Mouse (Mus musculus): ENCODE results near the gene AA986860. TPM values are rescaled to one million over a fixed set of nuclear protein-coding genes. Genes with fewer than 3 reads are reported as not detected.

Gene AA986860
- polyA plus RNA-seq (2014; fragmentation: Nextera tagmentation; extraction: Ambion mirVana) = 55.7 and 61.4 TPM in 2 replicates

DNA sequence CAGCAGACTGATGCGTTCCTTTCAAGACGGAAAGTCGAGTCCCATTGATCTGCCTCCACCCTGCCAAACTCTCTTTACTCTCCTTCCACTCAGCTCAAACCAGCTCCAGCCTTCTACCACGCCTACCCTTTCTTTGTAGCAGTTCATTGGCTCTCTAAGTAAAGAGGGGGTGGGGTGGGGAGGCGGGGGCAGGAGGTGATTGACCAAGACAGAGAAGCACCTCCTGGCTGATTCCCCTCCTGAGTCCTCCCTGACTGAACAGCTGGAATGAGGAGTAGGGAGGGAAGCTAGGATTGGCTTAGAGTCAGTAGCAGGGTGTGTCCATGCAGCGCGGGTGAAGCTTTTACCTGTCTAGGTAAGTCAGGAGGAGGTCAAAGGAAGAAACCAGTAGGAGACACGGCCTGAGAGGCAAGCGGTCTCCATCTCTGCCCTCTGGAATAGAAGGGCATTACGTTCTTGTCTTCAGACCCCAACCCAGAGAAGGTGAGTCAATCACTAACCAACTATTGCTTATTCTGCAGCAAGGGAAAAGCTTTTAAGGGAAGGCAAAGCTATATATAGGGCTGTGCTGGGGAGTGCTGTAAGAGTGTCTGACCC, at the start of gene AA986860:
AA986860 (plus strand) TSS at position 236 of the 597 bp plus-strand sequence.
- no peaks in the 10 kb centered on the region for H3K27me3 ChIP-seq (replicated peaks; ENCODE audit: control insufficient read depth, insufficient read depth, low read length)
- H3K27ac ChIP-seq (ENCODE audit: low read depth) = peak within 1 kb of the TSS; percentile 62; the same call in 1 of the 2 replicates
- H3K36me3 ChIP-seq (ENCODE audit: control insufficient read depth, insufficient read depth, low read length) = no peaks in the 10 kb centered on the region
- H3K4me2 ChIP-seq (ENCODE audit: low read length) = peak within 1 kb of the TSS; percentile 43
- 2% methylated on average over 10 of the region's 10 CpGs for WGBS
- ATAC-seq (replicated peaks; ENCODE audit: low FRiP score, low TSS enrichment, low read depth) (peak; percentile 94), DNase-seq (ENCODE audit: low spot score) (no peak)
- H3K4me3 ChIP-seq (ENCODE audit: low read depth, low read length) = peak within 1 kb of the TSS; percentile 33
- peak within 1 kb of the TSS; percentile 23; the same call in 1 of the 2 replicates for H3K9ac ChIP-seq (ENCODE audit: low read length)
- no peaks in the 10 kb centered on the region for H3K9me3 ChIP-seq (ENCODE audit: control insufficient read depth, low read length)
- peaks cover 15% of the 10 kb centered on the region for H3K4me1 ChIP-seq (replicated peaks; ENCODE audit: control insufficient read depth, insufficient read depth, low read length)

DNA sequence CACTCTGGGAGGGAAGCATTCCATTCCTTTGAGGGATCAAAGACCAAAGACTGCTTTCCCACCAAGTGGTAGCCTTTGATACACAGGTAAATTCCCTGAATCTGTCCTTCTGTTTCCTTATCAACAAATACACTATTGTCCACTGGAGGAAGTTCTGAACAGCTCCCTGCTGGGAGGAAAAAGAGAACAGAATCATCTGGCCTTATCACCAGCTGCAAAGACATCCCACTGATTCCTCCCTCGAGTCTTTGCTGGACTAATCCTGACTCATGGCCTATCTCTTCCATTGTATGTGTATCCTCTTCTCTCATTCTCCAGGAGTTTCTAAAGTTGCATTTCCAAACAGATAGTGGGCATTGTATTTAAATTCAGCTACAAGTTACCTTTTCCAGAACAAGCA, 47.9 kb upstream of the AA986860 start:
- WGBS = 52% methylated on average over 1 of the region's 1 CpGs
- DNase-seq (ENCODE audit: low spot score) (no peak), ATAC-seq (replicated peaks; ENCODE audit: low FRiP score, low TSS enrichment, low read depth) (no peak)
- H3K27me3 ChIP-seq (replicated peaks; ENCODE audit: control insufficient read depth, insufficient read depth, low read length) = no peaks in the 10 kb centered on the region
- H3K4me2 ChIP-seq (ENCODE audit: low read length) = no peak overlapping the region
- H3K9ac ChIP-seq (ENCODE audit: low read length) = no peak overlapping the region
- H3K4me1 ChIP-seq (replicated peaks; ENCODE audit: control insufficient read depth, insufficient read depth, low read length) = no peaks in the 10 kb centered on the region
- H3K36me3 ChIP-seq (ENCODE audit: control insufficient read depth, insufficient read depth, low read length) = no peaks in the 10 kb centered on the region
- H3K27ac ChIP-seq (ENCODE audit: low read depth) = no peak overlapping the region
- H3K4me3 ChIP-seq (ENCODE audit: low read depth, low read length) = no peak overlapping the region
- H3K9me3 ChIP-seq (ENCODE audit: control insufficient read depth, low read length) = no peaks in the 10 kb centered on the region

DNA sequence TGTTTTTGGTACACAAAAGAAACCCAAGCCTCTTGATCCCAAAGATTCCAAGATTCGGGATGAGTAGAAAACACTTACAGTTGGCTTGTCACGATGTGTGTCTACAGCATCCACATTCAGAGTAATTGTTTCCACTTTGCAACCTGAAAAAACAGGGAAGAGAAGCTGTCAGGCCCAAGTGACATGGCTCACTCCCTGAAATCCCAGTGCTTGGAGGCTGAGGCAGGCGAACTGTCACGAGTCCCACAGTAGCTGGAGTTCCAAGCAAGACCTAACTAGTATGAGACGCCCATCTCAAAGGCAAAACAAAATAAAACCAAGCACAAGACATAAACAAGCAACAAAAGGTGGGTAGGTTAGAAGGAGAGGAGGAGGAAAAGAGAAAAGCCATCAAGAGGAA, 33.2 kb upstream of the AA986860 start:
- H3K4me3 ChIP-seq (ENCODE audit: low read depth, low read length) = no peak overlapping the region
- ATAC-seq (replicated peaks; ENCODE audit: low FRiP score, low TSS enrichment, low read depth) (no peak), DNase-seq (ENCODE audit: low spot score) (no peak)
- WGBS = 89% methylated on average over 5 of the region's 5 CpGs
- peaks cover 63% of the 10 kb centered on the region for H3K36me3 ChIP-seq (ENCODE audit: control insufficient read depth, insufficient read depth, low read length)
- H3K27me3 ChIP-seq (replicated peaks; ENCODE audit: control insufficient read depth, insufficient read depth, low read length) = no peaks in the 10 kb centered on the region
- no peak overlapping the region for H3K4me2 ChIP-seq (ENCODE audit: low read length)
- no peaks in the 10 kb centered on the region for H3K9me3 ChIP-seq (ENCODE audit: control insufficient read depth, low read length)
- H3K9ac ChIP-seq (ENCODE audit: low read length) = no peak overlapping the region
- no peak overlapping the region for H3K27ac ChIP-seq (ENCODE audit: low read depth)
- no peaks in the 10 kb centered on the region for H3K4me1 ChIP-seq (replicated peaks; ENCODE audit: control insufficient read depth, insufficient read depth, low read length)

DNA sequence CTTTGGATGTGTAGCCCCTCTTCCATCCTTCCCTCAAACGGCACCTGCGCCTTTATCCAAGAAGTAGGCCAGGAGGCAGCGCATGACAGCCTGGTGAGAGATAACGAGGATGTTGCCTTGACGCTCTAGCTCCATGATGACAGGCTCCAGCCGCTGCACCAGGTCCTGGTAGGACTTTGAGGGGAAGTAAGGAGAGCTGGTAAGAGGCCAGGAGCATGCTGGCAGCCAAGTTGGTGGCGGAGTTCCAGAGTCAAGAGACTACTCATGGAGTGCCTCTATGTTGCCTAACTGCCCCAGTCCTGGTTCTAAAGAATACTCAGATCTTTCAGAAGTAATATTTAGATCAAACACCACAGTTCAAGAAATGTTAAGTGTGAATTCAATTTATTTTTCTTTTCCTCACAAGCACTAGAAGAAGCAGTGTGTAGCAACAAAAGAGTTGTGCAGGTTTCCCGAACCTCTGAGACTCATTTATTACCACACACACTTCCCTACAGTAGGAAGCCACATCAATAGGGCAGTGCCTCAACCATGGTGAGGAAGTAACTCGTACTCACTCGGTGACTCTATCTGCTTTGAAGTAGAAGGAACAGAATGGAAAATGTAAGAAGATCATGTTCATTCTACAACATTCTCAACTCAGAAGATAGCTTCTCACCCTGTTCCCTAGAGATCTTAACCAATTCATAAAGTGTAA, 31.7 kb upstream of the AA986860 start:
- 90% methylated on average over 10 of the region's 10 CpGs for WGBS
- Histone ChIP-seq H3K4me3 (ENCODE audit: low read depth, low read length) (no peak overlapping the region), H3K9me3 (ENCODE audit: control insufficient read depth, low read length) (no peaks in the 10 kb centered on the region), H3K4me2 (ENCODE audit: low read length) (no peak overlapping the region), H3K27ac (ENCODE audit: low read depth) (no peak overlapping the region), H3K27me3 (replicated peaks; ENCODE audit: control insufficient read depth, insufficient read depth, low read length) (no peaks in the 10 kb centered on the region), H3K4me1 (replicated peaks; ENCODE audit: control insufficient read depth, insufficient read depth, low read length) (no peaks in the 10 kb centered on the region), H3K9ac (ENCODE audit: low read length) (no peak overlapping the region), H3K36me3 (ENCODE audit: control insufficient read depth, insufficient read depth, low read length) (peaks cover 68% of the 10 kb centered on the region)
- DNase-seq (ENCODE audit: low spot score) = no peak
- no peak for ATAC-seq (replicated peaks; ENCODE audit: low FRiP score, low TSS enrichment, low read depth)

DNA sequence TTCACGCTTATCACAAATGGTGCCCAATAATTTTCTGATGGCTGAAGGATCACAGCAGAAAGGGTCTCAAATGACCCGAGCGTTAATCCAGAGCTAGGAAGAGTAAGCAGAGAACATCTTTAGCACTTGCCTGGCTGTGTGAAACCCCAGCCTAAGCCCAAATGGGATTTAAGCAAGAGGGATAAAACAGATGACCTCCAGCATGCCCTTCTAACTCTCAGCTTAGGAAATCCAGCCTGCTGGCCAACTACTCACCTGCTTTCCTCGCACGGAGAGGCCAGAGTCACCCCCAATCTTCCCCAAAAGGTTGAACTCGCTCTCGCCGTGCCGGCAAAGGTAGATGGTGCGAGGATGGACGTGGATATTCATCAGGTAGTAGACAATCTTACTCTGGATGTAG, 29.8 kb upstream of the AA986860 start:
- H3K36me3 ChIP-seq (ENCODE audit: control insufficient read depth, insufficient read depth, low read length) = peaks cover 72% of the 10 kb centered on the region
- DNase-seq (ENCODE audit: low spot score) (no peak), ATAC-seq (replicated peaks; ENCODE audit: low FRiP score, low TSS enrichment, low read depth) (no peak)
- no peaks in the 10 kb centered on the region for H3K9me3 ChIP-seq (ENCODE audit: control insufficient read depth, low read length)
- no peak overlapping the region for H3K27ac ChIP-seq (ENCODE audit: low read depth)
- no peak overlapping the region for H3K4me2 ChIP-seq (ENCODE audit: low read length)
- WGBS = 92% methylated on average over 11 of the region's 11 CpGs
- no peak overlapping the region for H3K9ac ChIP-seq (ENCODE audit: low read length)
- no peaks in the 10 kb centered on the region for H3K27me3 ChIP-seq (replicated peaks; ENCODE audit: control insufficient read depth, insufficient read depth, low read length)
- no peak overlapping the region for H3K4me3 ChIP-seq (ENCODE audit: low read depth, low read length)
- no peaks in the 10 kb centered on the region for H3K4me1 ChIP-seq (replicated peaks; ENCODE audit: control insufficient read depth, insufficient read depth, low read length)

DNA sequence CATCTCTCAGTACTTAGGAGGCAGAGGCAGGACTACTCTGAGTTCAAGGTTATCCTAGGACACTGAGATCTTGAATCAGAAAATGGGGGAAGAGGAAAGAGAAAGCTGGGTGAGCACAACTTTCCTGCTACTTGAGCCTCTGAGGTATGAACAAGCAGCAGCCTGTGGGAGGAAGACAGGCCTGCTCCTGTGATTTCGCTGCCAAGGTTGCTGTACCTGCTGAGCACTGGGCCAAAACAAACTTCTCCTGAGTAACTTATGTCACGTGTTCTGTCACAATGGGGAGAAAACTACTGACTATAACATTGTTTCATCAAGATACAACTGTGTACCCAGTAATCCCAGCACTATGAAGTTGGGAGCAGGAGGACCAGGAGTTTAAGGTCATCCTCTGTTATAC, 28.2 kb upstream of the AA986860 start:
- 84% methylated on average over 2 of the region's 2 CpGs for WGBS
- Histone ChIP-seq H3K9me3 (ENCODE audit: control insufficient read depth, low read length) (no peaks in the 10 kb centered on the region), H3K4me1 (replicated peaks; ENCODE audit: control insufficient read depth, insufficient read depth, low read length) (no peaks in the 10 kb centered on the region), H3K27ac (ENCODE audit: low read depth) (no peak overlapping the region), H3K27me3 (replicated peaks; ENCODE audit: control insufficient read depth, insufficient read depth, low read length) (no peaks in the 10 kb centered on the region), H3K4me2 (ENCODE audit: low read length) (no peak overlapping the region), H3K9ac (ENCODE audit: low read length) (no peak overlapping the region), H3K4me3 (ENCODE audit: low read depth, low read length) (no peak overlapping the region), H3K36me3 (ENCODE audit: control insufficient read depth, insufficient read depth, low read length) (peaks cover 64% of the 10 kb centered on the region)
- no peak for DNase-seq (ENCODE audit: low spot score)
- ATAC-seq (replicated peaks; ENCODE audit: low FRiP score, low TSS enrichment, low read depth) = no peak

DNA sequence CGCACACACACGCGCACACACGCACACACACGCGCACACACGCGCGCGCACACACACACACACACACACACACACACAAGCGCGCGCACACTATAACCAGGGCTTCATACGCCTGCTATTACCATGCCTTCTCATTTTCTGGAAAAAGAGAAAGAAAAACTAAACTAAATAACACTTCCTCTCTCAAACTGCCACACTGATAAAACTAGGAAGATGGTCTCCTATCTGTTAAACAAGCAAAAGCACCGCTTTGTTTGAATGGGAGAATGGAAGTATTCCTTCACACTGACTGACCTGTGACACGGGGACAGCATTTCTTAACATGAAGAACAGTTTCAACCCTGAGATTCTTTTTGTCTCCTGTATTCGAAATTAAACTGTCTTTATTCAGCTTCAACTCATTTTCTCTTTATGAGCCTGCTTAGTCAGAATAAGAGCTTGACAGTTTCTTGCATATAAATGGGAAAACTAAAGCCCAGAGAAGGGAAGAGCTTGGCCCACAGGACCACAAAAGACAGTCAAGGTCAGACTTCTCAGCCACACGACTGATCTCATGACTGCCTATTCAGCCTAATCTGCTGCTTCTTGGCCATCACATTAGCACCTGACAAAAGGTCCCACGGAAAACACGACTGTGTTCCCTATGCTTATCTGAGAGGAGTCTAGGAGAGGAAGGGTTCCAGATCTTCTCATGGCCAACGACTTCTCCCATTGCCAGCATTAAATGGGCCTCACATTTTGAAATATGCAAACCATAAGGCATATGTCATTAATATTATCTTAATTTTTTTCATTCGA, 21.3 kb upstream of the AA986860 start:
- Histone ChIP-seq H3K9ac (ENCODE audit: low read length) (no peak overlapping the region), H3K4me1 (replicated peaks; ENCODE audit: control insufficient read depth, insufficient read depth, low read length) (no peaks in the 10 kb centered on the region), H3K27ac (ENCODE audit: low read depth) (no peak overlapping the region), H3K4me3 (ENCODE audit: low read depth, low read length) (no peak overlapping the region), H3K4me2 (ENCODE audit: low read length) (no peak overlapping the region), H3K36me3 (ENCODE audit: control insufficient read depth, insufficient read depth, low read length) (peaks cover 16% of the 10 kb centered on the region; the same call in 1 of the 2 replicates), H3K9me3 (ENCODE audit: control insufficient read depth, low read length) (no peaks in the 10 kb centered on the region), H3K27me3 (replicated peaks; ENCODE audit: control insufficient read depth, insufficient read depth, low read length) (no peaks in the 10 kb centered on the region)
- WGBS = 90% methylated on average over 22 of the region's 22 CpGs
- ATAC-seq (replicated peaks; ENCODE audit: low FRiP score, low TSS enrichment, low read depth) (no peak), DNase-seq (ENCODE audit: low spot score) (peak; percentile 45)

DNA sequence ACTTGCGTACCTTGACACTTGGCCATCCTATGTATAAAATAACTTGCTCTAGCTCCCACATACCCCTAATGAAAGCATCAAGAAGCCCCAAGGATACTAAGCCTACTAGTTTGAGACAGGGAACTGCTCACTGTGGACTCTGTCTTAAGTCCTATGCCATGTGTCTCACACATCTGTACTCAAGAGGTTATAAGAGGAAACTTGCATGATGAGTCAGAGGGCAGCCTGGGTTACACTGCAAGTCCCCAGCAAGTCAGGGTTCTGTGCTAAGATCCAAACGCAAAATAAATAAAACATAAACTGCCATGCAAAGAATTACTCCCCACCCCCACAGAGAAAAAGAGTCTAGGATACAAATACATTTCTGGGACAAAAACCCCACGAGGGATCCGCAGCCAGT, 17.7 kb upstream of the AA986860 start:
- peaks cover 6% of the 10 kb centered on the region; the same call in 1 of the 2 replicates for H3K36me3 ChIP-seq (ENCODE audit: control insufficient read depth, insufficient read depth, low read length)
- no peaks in the 10 kb centered on the region for H3K9me3 ChIP-seq (ENCODE audit: control insufficient read depth, low read length)
- 82% methylated on average over 4 of the region's 4 CpGs for WGBS
- H3K4me2 ChIP-seq (ENCODE audit: low read length) = no peak overlapping the region
- peaks cover 3% of the 10 kb centered on the region for H3K4me1 ChIP-seq (replicated peaks; ENCODE audit: control insufficient read depth, insufficient read depth, low read length)
- no peaks in the 10 kb centered on the region for H3K27me3 ChIP-seq (replicated peaks; ENCODE audit: control insufficient read depth, insufficient read depth, low read length)
- ATAC-seq (replicated peaks; ENCODE audit: low FRiP score, low TSS enrichment, low read depth) (no peak), DNase-seq (ENCODE audit: low spot score) (peak; percentile 41)
- H3K4me3 ChIP-seq (ENCODE audit: low read depth, low read length) = no peak overlapping the region
- no peak overlapping the region for H3K27ac ChIP-seq (ENCODE audit: low read depth)
- H3K9ac ChIP-seq (ENCODE audit: low read length) = no peak overlapping the region
